Mouse (Mus musculus) ES-Bruce4 (cell line): Measurements from ENCODE around the gene Ninl. TPM values are rescaled to one million over a fixed set of nuclear protein-coding genes. Genes with fewer than 3 reads are reported as not detected.

ENCODE experiments used
- H3K27ac ChIP-seq: 2 replicates; pipeline ENCODE4 v1.5.1; 2012; ENCODE audit warnings: low read length, inconsistent platforms; ENCODE audit not compliant: insufficient read depth
- H3K27me3 ChIP-seq: 2 replicates; pipeline ENCODE4 v1.6.1; 2012; ENCODE audit warnings: mild to moderate bottlenecking, low read length, inconsistent platforms; ENCODE audit not compliant: control insufficient read depth, poor library complexity, insufficient read depth, severe bottlenecking
- H3K36me3 ChIP-seq: 2 replicates; pipeline ENCODE4 v1.6.1; 2012; ENCODE audit warnings: inconsistent platforms, mild to moderate bottlenecking, low read length, moderate library complexity; ENCODE audit not compliant: control insufficient read depth, poor library complexity, insufficient read depth, severe bottlenecking
- H3K4me1 ChIP-seq: one replicate; pipeline ENCODE4 v1.8.1; 2011; ENCODE audit warnings: low read length; ENCODE audit not compliant: control insufficient read depth, insufficient read depth
- H3K4me3 ChIP-seq: 2 replicates; pipeline ENCODE4 v1.5.1; 2011; ENCODE audit warnings: low read depth, mild to moderate bottlenecking, low read length
- H3K9ac ChIP-seq: 2 replicates; pipeline ENCODE4 v1.6.1; 2012; ENCODE audit warnings: low read depth, mild to moderate bottlenecking, inconsistent platforms; ENCODE audit not compliant: poor library complexity, severe bottlenecking
- H3K9me3 ChIP-seq: replicated peaks from 2 replicates; pipeline ENCODE4 v1.6.1; 2012; ENCODE audit warnings: mild to moderate bottlenecking, low read length, inconsistent platforms; ENCODE audit not compliant: control insufficient read depth, poor library complexity, insufficient read depth, severe bottlenecking
- CTCF ChIP-seq: IDR thresholded peaks from one replicate; pipeline ENCODE4 v1.8.1; 2011; ENCODE audit warnings: low read depth, low read length
- EP300 ChIP-seq: IDR thresholded peaks from 2 replicates; pipeline ENCODE4 v1.6.1; 2011; ENCODE audit warnings: low read depth, low read length; ENCODE audit not compliant: insufficient read depth
- POLR2A ChIP-seq: IDR thresholded peaks from one replicate; pipeline ENCODE4 v1.8.1; 2011; ENCODE audit warnings: low read length; ENCODE audit not compliant: insufficient read depth
- polyA plus RNA-seq: library from polyadenylated mRNA; stranded (reverse); fragments of >200 nt; gene quantifications from 2 replicates; pipeline ENCODE4 v1.2.4, GENCODE M21; 2011; ENCODE audit warnings: low read depth; ENCODE audit not compliant: missing spikeins, insufficient read depth, insufficient read length

The Ninl gene
- polyA plus RNA-seq, result 19.1 and 24.7 TPM in 2 replicates

DNA sequence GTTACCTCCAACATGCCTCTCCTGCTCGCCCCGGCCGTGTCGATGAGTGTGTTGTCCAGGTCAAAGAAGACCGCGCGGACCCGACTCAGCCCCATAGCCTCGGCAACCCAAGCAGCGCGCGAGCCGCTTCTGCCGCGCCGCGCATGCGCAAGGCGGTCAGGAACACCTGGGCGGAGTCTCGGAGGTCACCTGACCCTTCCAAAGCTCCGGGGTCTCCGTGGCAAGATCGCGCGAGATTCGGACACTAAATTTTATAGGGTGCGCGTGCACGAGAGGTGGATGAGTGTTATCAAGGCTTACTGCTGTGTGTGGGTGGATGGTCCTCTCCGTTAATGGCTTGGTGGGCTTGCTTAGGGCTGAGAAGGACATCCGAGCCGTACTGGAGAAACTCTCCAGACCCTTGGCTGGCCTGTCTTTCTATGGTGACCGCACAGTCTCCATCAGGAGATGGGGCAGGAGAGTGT lies at the start of gene Ninl, which contains the start of gene Nanp:
TSS of gene Ninl (minus strand) at position 151 of the 464 bp plus-strand sequence.
TSS of gene Nanp (minus strand) at position 167 of the 464 bp plus-strand sequence.
- peak within 1 kb of the TSS; percentile 99 for H3K9ac ChIP-seq
- TF ChIP-seq POLR2A (peak; percentile 94), CTCF (no peak)
- no peaks in the 10 kb centered on the region for H3K27me3 ChIP-seq
- H3K4me1 ChIP-seq, result no peaks in the 10 kb centered on the region
- no peaks in the 10 kb centered on the region; the same call in 1 of the 2 replicates for H3K36me3 ChIP-seq
- peak within 1 kb of the TSS; percentile 98 for H3K4me3 ChIP-seq
- no peak within 1 kb of the TSS for H3K27ac ChIP-seq
- H3K9me3 ChIP-seq, result no peaks in the 10 kb centered on the region

DNA sequence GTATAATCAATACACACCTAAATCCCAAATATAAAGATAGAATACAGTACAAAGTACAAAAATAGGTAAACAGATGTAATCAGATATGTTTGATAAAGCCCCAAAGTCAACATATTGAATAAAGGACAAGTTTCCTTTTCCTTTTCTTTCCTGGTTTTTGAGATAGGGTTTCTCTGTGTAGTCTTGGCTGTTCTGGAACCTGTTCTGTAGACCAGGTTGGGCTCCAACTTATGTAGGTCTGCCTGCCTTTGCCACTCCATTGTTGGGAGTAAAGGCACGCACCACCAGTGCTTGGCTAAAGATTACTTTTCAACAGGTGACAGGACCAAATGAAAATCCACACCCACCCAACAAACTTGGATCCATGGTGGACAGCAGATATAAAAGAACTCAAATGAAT lies 17.5 kb upstream of the Ninl start:
- Histone ChIP-seq H3K9ac (no peak overlapping the region), H3K4me1 (no peaks in the 10 kb centered on the region), H3K9me3 (no peaks in the 10 kb centered on the region), H3K27ac (no peak overlapping the region), H3K36me3 (no peaks in the 10 kb centered on the region), H3K27me3 (no peaks in the 10 kb centered on the region), H3K4me3 (no peak overlapping the region)
- TF ChIP-seq EP300 (no peak), POLR2A (no peak), CTCF (no peak)

- no peak overlapping the region for H3K9ac ChIP-seq
- no peak for TF ChIP-seq POLR2A
- no peak for TF ChIP-seq CTCF
- no peak for TF ChIP-seq EP300
- H3K36me3 ChIP-seq, result no peaks in the 10 kb centered on the region
- no peaks in the 10 kb centered on the region for H3K27me3 ChIP-seq
- H3K27ac ChIP-seq, result no peak overlapping the region
- H3K4me3 ChIP-seq, result no peak overlapping the region
- no peaks in the 10 kb centered on the region for H3K9me3 ChIP-seq
- no peaks in the 10 kb centered on the region for H3K4me1 ChIP-seq
Observed at GRCm38 (mm10) chr2:151040411-151040810, 1.2 kb upstream of the Ninl start.

GRCm38 (mm10) chr2:151039726-151040125 lies 544 bp upstream of the Ninl start:
- Histone ChIP-seq H3K4me1 (no peaks in the 10 kb centered on the region), H3K27ac (no peak overlapping the region)
- no peak for TF ChIP-seq EP300
- TF ChIP-seq POLR2A, result no peak
- peak; percentile 3 for TF ChIP-seq CTCF

DNA sequence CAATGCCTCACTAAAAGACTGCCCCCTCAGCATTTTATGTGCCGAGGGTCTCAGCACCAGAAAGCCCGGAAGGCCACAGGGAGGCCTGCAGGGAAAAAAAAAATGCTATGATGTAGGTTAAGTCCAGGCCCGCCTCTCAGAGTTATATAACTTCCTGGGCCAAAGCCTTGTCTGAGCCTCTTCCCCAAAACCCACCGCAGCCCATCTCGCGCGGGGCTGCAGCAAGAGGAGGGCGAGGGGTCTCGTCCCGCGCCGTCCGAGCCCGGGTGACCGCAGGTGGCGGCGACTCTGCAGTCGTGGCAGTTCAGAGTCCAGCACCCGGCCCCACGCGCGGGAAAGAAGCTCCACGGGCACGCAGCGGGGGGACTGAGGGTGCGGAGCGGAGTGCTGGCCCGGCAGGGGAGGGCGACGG lies 365 bp downstream of the Ninl start:
- Histone ChIP-seq H3K27ac (no peak overlapping the region), H3K9ac (peak overlapping the region; percentile 99), H3K27me3 (no peaks in the 10 kb centered on the region), H3K9me3 (no peaks in the 10 kb centered on the region), H3K4me3 (peak overlapping the region; percentile 94), H3K36me3 (no peaks in the 10 kb centered on the region; the same call in 1 of the 2 replicates), H3K4me1 (no peaks in the 10 kb centered on the region)
- TF ChIP-seq POLR2A, result no peak
- no peak for TF ChIP-seq EP300
- TF ChIP-seq CTCF, result no peak

More at GRCm38 (mm10) chr2:151039726-151040125, 544 bp upstream of the Ninl start:
- Histone ChIP-seq H3K27me3 (no peaks in the 10 kb centered on the region), H3K9me3 (no peaks in the 10 kb centered on the region), H3K9ac (peak overlapping the region; percentile 99), H3K4me3 (peak overlapping the region; percentile 98), H3K36me3 (no peaks in the 10 kb centered on the region)

DNA sequence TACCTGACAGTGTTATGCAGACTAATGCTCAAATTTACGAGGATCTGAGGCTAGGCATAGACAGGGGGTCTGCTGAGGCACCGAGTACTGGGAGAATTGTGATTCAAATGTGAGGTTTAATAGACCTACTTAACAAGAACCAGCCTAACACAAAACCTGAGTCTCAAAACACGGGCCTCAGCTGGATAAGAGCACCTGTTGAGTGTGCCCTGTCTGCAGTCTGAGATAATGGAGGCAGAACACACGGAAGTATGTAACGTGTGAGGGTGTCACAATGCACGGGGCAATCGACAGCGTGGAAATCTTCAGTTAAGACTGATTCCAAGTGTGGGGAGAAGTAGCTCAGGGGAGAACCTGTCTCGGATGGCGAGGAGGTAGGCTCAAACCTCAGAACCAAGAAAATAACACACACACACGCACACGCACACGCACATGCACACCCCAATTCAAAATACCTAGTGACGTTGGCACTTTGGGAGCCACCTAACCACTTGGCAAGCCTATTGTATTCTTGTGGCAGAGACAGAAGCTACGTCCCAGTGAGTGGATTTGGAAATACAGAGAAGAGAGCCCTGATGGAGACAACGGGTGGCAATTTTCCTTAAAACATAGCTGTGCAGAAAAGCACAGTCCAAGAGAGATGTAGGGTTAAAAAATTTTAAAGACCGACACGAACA lies 1.2 kb downstream of the Ninl start:
- H3K27me3 ChIP-seq, result no peaks in the 10 kb centered on the region
- H3K4me1 ChIP-seq, result no peaks in the 10 kb centered on the region
- peak overlapping the region; percentile 99 for H3K9ac ChIP-seq
- H3K36me3 ChIP-seq, result no peaks in the 10 kb centered on the region; the same call in 1 of the 2 replicates
- no peaks in the 10 kb centered on the region for H3K9me3 ChIP-seq
- TF ChIP-seq CTCF (no peak), POLR2A (no peak), EP300 (no peak)
- H3K4me3 ChIP-seq, result peak overlapping the region; percentile 60
- no peak overlapping the region for H3K27ac ChIP-seq
